Mouse (Mus musculus): ENCODE results near the gene Hexa. TPM values are rescaled to one million over a fixed set of nuclear protein-coding genes. Genes with fewer than 3 reads are reported as not detected.

The Hexa gene
- polyA plus RNA-seq, 1 experiment from 2014 or later = 47.7 TPM

- H3K36me3 ChIP-seq = no peaks in the 10 kb centered on the region
- no peak overlapping the region for H3K4me2 ChIP-seq (replicated peaks)
- no peaks in the 10 kb centered on the region for H3K4me1 ChIP-seq
- no peak overlapping the region for H3K4me3 ChIP-seq
- 92% methylated on average over 2 of the region's 2 CpGs for WGBS
- H3K27me3 ChIP-seq = no peaks in the 10 kb centered on the region
- no peaks in the 10 kb centered on the region for H3K9me3 ChIP-seq
- no peak for ATAC-seq (ENCODE audit: low FRiP score, low read depth)
- H3K27ac ChIP-seq (replicated peaks) = no peak overlapping the region
- H3K9ac ChIP-seq (replicated peaks) = no peak overlapping the region
These were observed 71.6 kb downstream of the Hexa start for GRCm38 (mm10) chr9:59610950-59611349.

Other genes starting within 250 kb of the Hexa start
- 34.1 and 34.9 TPM in 2 replicates for gene Adpgk, start 248.0 kb upstream of the Hexa start, polyA plus RNA-seq (2016; fragmentation: Nextera tagmentation; extraction: Ambion mirVana)
- 25.1 and 29.5 TPM in 2 replicates for gene Bbs4, start 186.0 kb upstream of the Hexa start, polyA plus RNA-seq (2016; fragmentation: Nextera tagmentation; extraction: Ambion mirVana)
- gene Arih1, start 52.9 kb upstream of the Hexa start, polyA plus RNA-seq (2016; fragmentation: Nextera tagmentation; extraction: Ambion mirVana) = 24.0 and 28.5 TPM in 2 replicates
- 0.21 TPM in 1 of 2 replicates, not detected in the other for gene Tmem202, start 307 bp downstream of the Hexa start, polyA plus RNA-seq (2016; fragmentation: Nextera tagmentation; extraction: Ambion mirVana)
- 22.0 and 22.1 TPM in 2 replicates for gene Celf6, start 38.4 kb downstream of the Hexa start, polyA plus RNA-seq (2016; fragmentation: Nextera tagmentation; extraction: Ambion mirVana)
- 117 and 126 TPM in 2 replicates for gene Parp6, start 77.7 kb downstream of the Hexa start, polyA plus RNA-seq (2016; fragmentation: Nextera tagmentation; extraction: Ambion mirVana)
- 1,621 and 1,694 TPM in 2 replicates for gene Pkm, start 116.8 kb downstream of the Hexa start, polyA plus RNA-seq (2016; fragmentation: Nextera tagmentation; extraction: Ambion mirVana)
- gene Gramd2, start 140.6 kb downstream of the Hexa start, polyA plus RNA-seq (2016; fragmentation: Nextera tagmentation; extraction: Ambion mirVana) = 0.38 and 0.40 TPM in 2 replicates
- 17.1 and 17.5 TPM in 2 replicates for gene Senp8, start 211.2 kb downstream of the Hexa start, polyA plus RNA-seq (2016; fragmentation: Nextera tagmentation; extraction: Ambion mirVana)
- gene Myo9a, start 211.4 kb downstream of the Hexa start, polyA plus RNA-seq (2016; fragmentation: Nextera tagmentation; extraction: Ambion mirVana) = 22.9 and 26.2 TPM in 2 replicates